Mouse (Mus musculus) brain, embryonic 14.5 days (tissue): ENCODE data around the gene Arhgef38.

Experiments
- CTCF ChIP-seq: fragments of 200-500 bp; IDR thresholded peaks from 2 replicates; pipeline ENCODE4 v1.5.1; 2012; ENCODE audit warnings: inconsistent platforms, mild to moderate bottlenecking, moderate library complexity, borderline replicate concordance; ENCODE audit not compliant: insufficient read depth, insufficient read length; ENCODE audit errors: extremely low read depth
- POLR2A ChIP-seq: fragments of 200-500 bp; IDR thresholded peaks from 2 replicates; pipeline ENCODE4 v1.6.1; 2012; ENCODE audit warnings: mild to moderate bottlenecking, inconsistent platforms, borderline replicate concordance; ENCODE audit not compliant: poor library complexity, insufficient read depth, insufficient read length, severe bottlenecking; ENCODE audit errors: extremely low read depth

DNA sequence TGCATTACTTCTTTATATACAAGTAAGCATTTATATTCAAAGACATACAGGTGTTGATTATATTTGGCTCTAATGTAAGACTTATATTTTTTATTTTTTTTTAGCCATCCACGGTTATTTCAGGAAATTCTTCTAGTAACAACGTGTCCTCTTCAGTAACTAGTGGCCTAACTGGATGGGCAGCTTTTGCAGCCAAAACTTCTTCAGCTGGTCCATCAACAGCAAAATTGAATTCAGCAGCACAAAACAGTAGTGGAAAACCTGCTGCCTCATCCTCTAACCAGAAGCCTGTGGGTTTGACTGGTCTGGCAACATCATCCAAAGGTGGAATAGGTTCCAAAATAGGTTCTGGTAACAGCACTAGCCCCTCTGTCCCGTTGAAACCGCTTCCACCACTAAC, 126.0 kb downstream of the Arhgef38 start:
- TF ChIP-seq CTCF (no peak), POLR2A (no peak)
